Mouse (Mus musculus) left cerebral cortex, postnatal 14 days (tissue): Measurements from ENCODE around the gene Gm49353. TPM values are rescaled to one million over a fixed set of nuclear protein-coding genes. Genes with fewer than 3 reads are reported as not detected.

Experiments
- total RNA-seq, 2 experiments: library from RNA; stranded (reverse); gene quantifications; 2 replicates each; pipeline ENCODE4 v1.2.3; 2021

Gene Gm49353
- total RNA-seq, 2 experiments from 2014 or later = 27.6 to 29.4 TPM

Other genes starting within 250 kb of the Gm49353 start
- not detected for gene 2310057J18Rik, start 212.7 kb upstream of the Gm49353 start, total RNA-seq
- 100 to 1,000 TPM; 154 TPM for gene Soga3, start 55.1 kb upstream of the Gm49353 start, total RNA-seq
- 10 to 100 TPM; 68.6 to 76.3 TPM for gene 9330159F19Rik, start 12.7 kb downstream of the Gm49353 start, total RNA-seq
- 10 to 100 TPM; 24.4 to 27.8 TPM for gene Echdc1, start 114.2 kb downstream of the Gm49353 start, total RNA-seq
- gene Rnf146, start 163.5 kb downstream of the Gm49353 start, total RNA-seq = 10 to 100 TPM; 84.8 to 89.4 TPM